ENCODE assay signal across 10 mouse cellular contexts in genomic region chr11:12465229-12465628, GRCm38 (mm10). TPM values are rescaled to one million over a fixed set of nuclear protein-coding genes. Genes with fewer than 3 reads are reported as not detected.
DNase-seq lines count a peak whose midpoint lies in the region; ATAC-seq and TF ChIP-seq lines count a peak whose summit lies in the region.
"Had no signal": no experiment of that assay in that cellular context is flagged by ENCODE, and none has a peak within 500 bp of the region (broad histone marks: within the 10 kb centered on the region; RNA-seq: fewer than 3 reads in every experiment).

No protein-coding gene starts in this region.

- no peaks in the 10 kb centered on the region for H3K9me3 ChIP-seq in heart, postnatal 0 days (replicated peaks; ENCODE audit: control insufficient read depth, low read length)
- no peaks in the 10 kb centered on the region for H3K9me3 ChIP-seq in neural tube, embryonic 12.5 days

- H3K9ac ChIP-seq in heart, postnatal 0 days (replicated peaks; ENCODE audit: low read depth, low read length) = peak overlapping the region; percentile 66; the same call in 1 of the 2 replicates
- H3K9ac ChIP-seq in neural tube, embryonic 12.5 days = no peak overlapping the region

- no peak for TF ChIP-seq POLR2A in embryonic fibroblast, embryonic 13.5 days (IDR thresholded peaks at IDR 0.05; ENCODE audit: low read depth, low read length)

- TF ChIP-seq EP300 in heart, postnatal 0 days (IDR thresholded peaks at IDR 0.05; ENCODE audit: low read depth) = no peak

- H3K27me3 ChIP-seq in heart, postnatal 0 days (ENCODE audit: control insufficient read depth, insufficient read depth, low read length) = peaks cover 6% of the 10 kb centered on the region
- peaks cover 19% of the 10 kb centered on the region; the same call in 1 of the 2 replicates for H3K27me3 ChIP-seq in neural tube, embryonic 12.5 days (replicated peaks)
- H3K27me3 ChIP-seq: CH12.LX had no signal

- H3K36me3 ChIP-seq in heart, postnatal 0 days (replicated peaks; ENCODE audit: control insufficient read depth, insufficient read depth, low read length) = no peaks in the 10 kb centered on the region
- H3K36me3 ChIP-seq in neural tube, embryonic 12.5 days = no peaks in the 10 kb centered on the region

- H3K4me1 ChIP-seq in heart, postnatal 0 days (ENCODE audit: control insufficient read depth, insufficient read depth) = no peaks in the 10 kb centered on the region
- H3K4me1 ChIP-seq in embryonic fibroblast, embryonic 13.5 days (ENCODE audit: control insufficient read depth, insufficient read depth, low read length) = no peaks in the 10 kb centered on the region
- H3K4me1 ChIP-seq in neural tube, embryonic 12.5 days = peaks cover 8% of the 10 kb centered on the region

- TF ChIP-seq CTCF in heart, postnatal 0 days (IDR thresholded peaks at IDR 0.05; ENCODE audit: low read depth) = no peak
- no peak for TF ChIP-seq CTCF in embryonic fibroblast, embryonic 13.5 days (IDR thresholded peaks at IDR 0.05; ENCODE audit: borderline replicate concordance, insufficient read depth, low read length)

- no peak overlapping the region for H3K27ac ChIP-seq in heart, postnatal 0 days (ENCODE audit: low read depth)
- no peak overlapping the region for H3K27ac ChIP-seq in embryonic fibroblast, embryonic 13.5 days (ENCODE audit: insufficient read depth, low read length)
- H3K27ac ChIP-seq in neural tube, embryonic 12.5 days = no peak overlapping the region

- peak overlapping the region; percentile 97 for H3K4me2 ChIP-seq in heart, postnatal 0 days (ENCODE audit: low read depth, low read length)
- H3K4me2 ChIP-seq in neural tube, embryonic 12.5 days (replicated peaks) = peak overlapping the region; percentile 69

- no peak; the same call in 1 of the 2 replicates for ATAC-seq in heart, postnatal 0 days (ENCODE audit: insufficient read depth, low read depth)
- no peak for ATAC-seq in neural tube, embryonic 12.5 days (ENCODE audit: low FRiP score, low read depth)

- peak overlapping the region; percentile 63 for H3K4me3 ChIP-seq in heart, postnatal 0 days (ENCODE audit: low read depth, low read length)
- peak overlapping the region; percentile 42 for H3K4me3 ChIP-seq in embryonic fibroblast, embryonic 13.5 days (ENCODE audit: insufficient read depth, low read length)
- peak overlapping the region; percentile 69 for H3K4me3 ChIP-seq in neural tube, embryonic 12.5 days

- 60% methylated on average over 1 of the region's 1 CpGs for WGBS in heart, postnatal 0 days
- WGBS in neural tube, embryonic 12.5 days = 46% methylated on average over 1 of the region's 1 CpGs

- DNase-seq in heart, postnatal 0 days (ENCODE audit: low spot score) = no peak
- DNase-seq in heart, adult 8-10 months (ENCODE audit: low spot score) = no peak
- DNase-seq in kidney, postnatal 10 days = peak; percentile 11
- no peak for DNase-seq in spleen, postnatal 14 days (ENCODE audit: low spot score in 2 of 2)
- DNase-seq in Muller cell, postnatal 12 days (ENCODE audit: inconsistent ontology term) = no peak
- DNase-seq in right cerebral cortex, adult 2 months (ENCODE audit: low spot score in 2 of 2) = no peak
- DNase-seq: cerebellum, adult 2 months had no signal

RNA-seq across cellular contexts. Expression of gene Cobl, which starts 0.5 kb away (rescaled TPM):
- total RNA-seq in heart, postnatal 0 days (2014; rRNA removed; ENCODE audit: low replicate concordance) = 20.5 and 30.8 TPM in 2 replicates
- 38.7 and 42.5 TPM in 2 replicates for polyA plus RNA-seq in heart, postnatal 0 days (2015; fragmentation: Nextera tagmentation; extraction: Ambion mirVana)
- 10 to 100 TPM; 14.8 to 24.4 (median 22.2) TPM for total RNA-seq in heart, adult 8-10 months (2022)
- polyA plus RNA-seq in embryonic fibroblast, embryonic 13.5 days (2011; ENCODE audit: insufficient read length, low read depth, missing spikeins) = 3.1 and 4.2 TPM in 2 replicates
- 4.8 and 6.3 TPM in 2 replicates for polyA plus RNA-seq in neural tube, embryonic 12.5 days (2016; fragmentation: Nextera tagmentation; extraction: Ambion mirVana)
